ENCODE assay signal across 8 mouse cellular contexts in genomic region chr16:17131191-17132088, GRCm38 (mm10). TPM values are rescaled to one million over a fixed set of nuclear protein-coding genes. Genes with fewer than 3 reads are reported as not detected.
A peak's percentile ranks its signal among the peaks of the same experiment; 100 is the strongest.
DNase-seq lines count a peak whose midpoint lies in the region; ATAC-seq lines count a peak whose summit lies in the region.

No protein-coding gene starts in this region.

- H3K9ac ChIP-seq in heart, embryonic 13.5 days, result peak overlapping the region; percentile 84
- peak overlapping the region; percentile 69 for H3K9ac ChIP-seq in limb, embryonic 15.5 days

- WGBS in heart, embryonic 13.5 days, result 4% methylated on average over 43 of the region's 43 CpGs
- WGBS in limb, embryonic 15.5 days, result 3% methylated on average over 43 of the region's 43 CpGs

- no peaks in the 10 kb centered on the region for H3K9me3 ChIP-seq in heart, embryonic 13.5 days
- H3K9me3 ChIP-seq in limb, embryonic 15.5 days, result no peaks in the 10 kb centered on the region

- peak overlapping the region; percentile 61; the same call in 1 of the 2 replicates for H3K27ac ChIP-seq in heart, embryonic 13.5 days (replicated peaks)
- H3K27ac ChIP-seq in limb, embryonic 15.5 days, result peak overlapping the region; percentile 35; the same call in 1 of the 2 replicates

- H3K4me1 ChIP-seq in heart, embryonic 13.5 days, result peaks cover 18% of the 10 kb centered on the region
- H3K4me1 ChIP-seq in limb, embryonic 15.5 days, result peaks cover 12% of the 10 kb centered on the region

- peak overlapping the region; percentile 86 for H3K4me3 ChIP-seq in heart, embryonic 13.5 days
- peak overlapping the region; percentile 80 for H3K4me3 ChIP-seq in limb, embryonic 15.5 days

- DNase-seq in adrenal gland, postnatal 14 days, result peak; percentile 27
- no peak for DNase-seq in adrenal gland, adult 2 months
- peak; percentile 25 for DNase-seq in right cerebral cortex, postnatal 25 days
- no peak for DNase-seq in right cerebral cortex, postnatal 14 days
- DNase-seq in natural killer cell, adult 2 months (ENCODE audit: low spot score in 2 of 2), result peak; percentile 13 to 20

- H3K27me3 ChIP-seq in heart, embryonic 13.5 days (replicated peaks), result no peaks in the 10 kb centered on the region
- H3K27me3 ChIP-seq in limb, embryonic 15.5 days, result no peaks in the 10 kb centered on the region

- H3K36me3 ChIP-seq in heart, embryonic 13.5 days, result no peaks in the 10 kb centered on the region
- H3K36me3 ChIP-seq in limb, embryonic 15.5 days, result no peaks in the 10 kb centered on the region

- ATAC-seq in heart, embryonic 13.5 days (ENCODE audit: extremely low read depth, insufficient number of reproducible peaks, low FRiP score, low TSS enrichment), result 0 out of 2 replicates have a peak, but pooled peaks have one; percentile 6
- no peak for ATAC-seq in limb, embryonic 15.5 days (ENCODE audit: insufficient number of reproducible peaks, low FRiP score, low TSS enrichment, low read depth)
- no peak for ATAC-seq in monocyte, adult 5-6 weeks (replicated peaks; ENCODE audit: insufficient number of reproducible peaks, low FRiP score, low TSS enrichment, poor library complexity, severe bottlenecking)

- peak overlapping the region; percentile 99 for H3K4me2 ChIP-seq in heart, embryonic 13.5 days
- H3K4me2 ChIP-seq in limb, embryonic 15.5 days, result peak overlapping the region; percentile 95

RNA-seq across cellular contexts. Expression of gene Sdf2l1, which starts 0.7 kb away (rescaled TPM):
- 21.0 and 23.8 TPM in 2 replicates for total RNA-seq in adrenal gland, postnatal 14 days (2021)
- 10 to 100 TPM; 33.2 to 42.4 TPM for total RNA-seq in adrenal gland, adult 2 months (2021)
- 45.0 and 64.6 TPM in 2 replicates for polyA plus RNA-seq in adrenal gland, adult 2 months (2012; rRNA removed)
- 53.0 and 70.2 TPM in 2 replicates for polyA plus RNA-seq in heart, embryonic 13.5 days (2015; fragmentation: Nextera tagmentation; extraction: Ambion mirVana)
- polyA plus RNA-seq in limb, embryonic 15.5 days (2015; fragmentation: Nextera tagmentation; extraction: Ambion mirVana), result 66.9 and 70.1 TPM in 2 replicates
- total RNA-seq in monocyte, adult 5-6 weeks (2017), result 39.0 to 54.2 TPM (median 52.4 TPM) in 3 replicates

RNA-seq across cellular contexts. Expression of gene 2610318N02Rik, which starts 6.5 kb away (rescaled TPM):
- total RNA-seq in adrenal gland, postnatal 14 days (2021), result 2.4 and 3.5 TPM in 2 replicates
- total RNA-seq in adrenal gland, adult 2 months (2021), result 1 to 10 TPM; 1.2 to 1.9 TPM
- polyA plus RNA-seq in adrenal gland, adult 2 months (2012; rRNA removed), result 0.30 and 0.75 TPM in 2 replicates
- 29.2 and 30.6 TPM in 2 replicates for polyA plus RNA-seq in heart, embryonic 13.5 days (2015; fragmentation: Nextera tagmentation; extraction: Ambion mirVana)
- polyA plus RNA-seq in limb, embryonic 15.5 days (2015; fragmentation: Nextera tagmentation; extraction: Ambion mirVana), result 15.6 and 19.2 TPM in 2 replicates
- total RNA-seq in monocyte, adult 5-6 weeks (2017), result 0.53 to 2.7 TPM (median 1.5 TPM) in 3 replicates

RNA-seq across cellular contexts. Expression of gene Ydjc, which starts 13.0 kb away (rescaled TPM):
- 3.4 and 4.1 TPM in 2 replicates for total RNA-seq in adrenal gland, postnatal 14 days (2021)
- total RNA-seq in adrenal gland, adult 2 months (2021), result 1 to 10 TPM; 4.9 to 6.5 TPM
- polyA plus RNA-seq in adrenal gland, adult 2 months (2012; rRNA removed), result 28.2 and 39.2 TPM in 2 replicates
- 3.9 and 5.1 TPM in 2 replicates for polyA plus RNA-seq in heart, embryonic 13.5 days (2015; fragmentation: Nextera tagmentation; extraction: Ambion mirVana)
- 14.0 and 14.3 TPM in 2 replicates for polyA plus RNA-seq in limb, embryonic 15.5 days (2015; fragmentation: Nextera tagmentation; extraction: Ambion mirVana)
- 0.96 to 1.5 TPM (median 1.2 TPM) in 3 replicates for total RNA-seq in monocyte, adult 5-6 weeks (2017)

RNA-seq across cellular contexts. Expression of gene Ccdc116, which starts 15.6 kb away (rescaled TPM):
- total RNA-seq in adrenal gland, postnatal 14 days (2021), result 0.45 TPM in 1 of 2 replicates, not detected in the other
- under 1 TPM; 0.24 to 0.29 TPM for total RNA-seq in adrenal gland, adult 2 months (2021)
- 0.44 and 0.60 TPM in 2 replicates for polyA plus RNA-seq in adrenal gland, adult 2 months (2012; rRNA removed)
- polyA plus RNA-seq in heart, embryonic 13.5 days (2015; fragmentation: Nextera tagmentation; extraction: Ambion mirVana), result 0.23 and 0.27 TPM in 2 replicates
- polyA plus RNA-seq in limb, embryonic 15.5 days (2015; fragmentation: Nextera tagmentation; extraction: Ambion mirVana), result 0.63 and 0.93 TPM in 2 replicates
- 0.19 to 0.53 TPM in 2 of 3 replicates, not detected in the other for total RNA-seq in monocyte, adult 5-6 weeks (2017)

RNA-seq across cellular contexts. Expression of gene Ppil2, which starts 20.4 kb away (rescaled TPM):
- total RNA-seq in adrenal gland, postnatal 14 days (2021), result 84.2 and 97.6 TPM in 2 replicates
- total RNA-seq in adrenal gland, adult 2 months (2021), result 10 to 100 TPM; 80.3 to 98.6 TPM
- 75.6 and 87.1 TPM in 2 replicates for polyA plus RNA-seq in adrenal gland, adult 2 months (2012; rRNA removed)
- polyA plus RNA-seq in heart, embryonic 13.5 days (2015; fragmentation: Nextera tagmentation; extraction: Ambion mirVana), result 99.4 and 109 TPM in 2 replicates
- polyA plus RNA-seq in limb, embryonic 15.5 days (2015; fragmentation: Nextera tagmentation; extraction: Ambion mirVana), result 130 and 134 TPM in 2 replicates
- total RNA-seq in monocyte, adult 5-6 weeks (2017), result 116 to 187 TPM (median 132 TPM) in 3 replicates

Comparison
In these comparisons a context has a peak if more than half of its experiments do, and no peak if none do; other contexts are left out.
1. DNase-seq: peak in adrenal gland, postnatal 14 days (single experiment), right cerebral cortex, postnatal 25 days (single experiment) and natural killer cell, adult 2 months (2 of 2); none in adrenal gland, adult 2 months (single experiment) and right cerebral cortex, postnatal 14 days (single experiment).